Mouse (Mus musculus) limb, embryonic 11.5 days (tissue): ENCODE results near the gene Olfr521. TPM values are rescaled to one million over a fixed set of nuclear protein-coding genes. Genes with fewer than 3 reads are reported as not detected.

Source experiments
- ATAC-seq: fragments of 200-750 bp; cut with Nextera tagmentation; 2 replicates; pipeline ENCODE4 v1.8.0; 2017; ENCODE audit warnings: low read depth; ENCODE audit not compliant: insufficient number of reproducible peaks, low FRiP score, low TSS enrichment
- DNase-seq: peaks from one replicate; pipeline ENCODE4 v3.0.0-alpha.2; 2015; ENCODE audit warnings: low spot score
- H3K27ac ChIP-seq: fragments of 300-500 bp; sonication (generic); replicated peaks from 2 replicates; pipeline ENCODE4 v1.5.1; 2014; ENCODE audit warnings: low read depth, mild to moderate bottlenecking, low read length
- H3K27me3 ChIP-seq: fragments of 300-500 bp; sonication (generic); 2 replicates; pipeline ENCODE4 v1.6.1; 2014; ENCODE audit warnings: mild to moderate bottlenecking, low read length, mixed read lengths; ENCODE audit not compliant: control insufficient read depth, insufficient read depth
- H3K36me3 ChIP-seq: fragments of 300-500 bp; sonication (generic); 2 replicates; pipeline ENCODE4 v1.6.1; 2014; ENCODE audit warnings: mild to moderate bottlenecking, low read length, moderate library complexity, mixed read lengths; ENCODE audit not compliant: control insufficient read depth, insufficient read depth
- H3K4me1 ChIP-seq: fragments of 300-500 bp; sonication (generic); 2 replicates; pipeline ENCODE4 v1.6.1; 2014; ENCODE audit warnings: low read length, mixed read lengths; ENCODE audit not compliant: control insufficient read depth, insufficient read depth
- H3K4me2 ChIP-seq: fragments of 300-500 bp; sonication (generic); 2 replicates; pipeline ENCODE4 v1.6.1; 2014; ENCODE audit warnings: low read depth, mild to moderate bottlenecking, moderate library complexity; ENCODE audit not compliant: severe bottlenecking
- H3K4me3 ChIP-seq: fragments of 300-500 bp; sonication (generic); 2 replicates; pipeline ENCODE4 v1.5.1; 2014; ENCODE audit warnings: low read depth, low read length
- H3K9ac ChIP-seq: fragments of 300-500 bp; sonication (generic); 2 replicates; pipeline ENCODE4 v1.6.1; 2014; ENCODE audit warnings: mild to moderate bottlenecking, low read length
- H3K9me3 ChIP-seq: fragments of 300-500 bp; sonication (generic); 2 replicates; pipeline ENCODE4 v1.6.1; 2016; ENCODE audit warnings: low read length; ENCODE audit not compliant: control insufficient read depth
- WGBS: fragments of 180-500 bp; shearing (Covaris S2); extraction: QIAGEN DNeasy Blood & Tissue Kit; methylation state at CpG from one replicate; pipeline ENCODE4 v1.1.7; 2014; 5-methylcytosine and 5-hydroxymethylcytosine counted together
- polyA plus RNA-seq: library from polyadenylated mRNA; unstranded; fragments of >200 nt; fragmentation: Nextera tagmentation; extraction: Ambion mirVana; gene quantifications from 2 replicates; pipeline ENCODE4 v1.2.1, GENCODE M21; 2014

Olfr521 gene
- polyA plus RNA-seq, 1 experiment from 2014 or later, result not detected

DNA sequence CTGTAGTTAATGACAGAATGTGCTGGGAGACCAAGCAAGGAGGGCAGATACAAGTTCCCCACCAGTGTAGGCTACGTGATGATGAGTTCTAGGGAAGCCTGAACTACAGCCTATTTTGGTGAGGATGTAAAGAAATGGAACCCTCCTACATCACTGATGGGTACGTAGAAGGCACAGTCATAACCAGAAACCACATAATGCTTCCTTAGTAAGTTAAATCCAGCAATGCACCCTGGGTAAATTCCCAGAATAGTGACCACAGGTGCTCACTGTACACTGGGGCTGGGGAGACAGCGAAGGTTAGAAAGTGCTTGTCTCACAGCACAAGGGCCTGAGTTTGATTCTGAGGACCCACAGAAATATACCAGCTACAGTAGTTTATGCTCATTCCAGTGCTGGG, 22.2 kb downstream of the Olfr521 start:
- no peak for ATAC-seq
- Histone ChIP-seq H3K27ac (no peak overlapping the region), H3K4me2 (no peak overlapping the region), H3K36me3 (no peaks in the 10 kb centered on the region), H3K4me3 (no peak overlapping the region), H3K9ac (no peak overlapping the region), H3K4me1 (0 out of 2 replicates have a peak, but pooled peaks cover 3% of the 10 kb centered on the region), H3K27me3 (no peaks in the 10 kb centered on the region), H3K9me3 (no peaks in the 10 kb centered on the region)
- WGBS, result 89% methylated on average over 3 of the region's 3 CpGs
- no peak for DNase-seq

DNA sequence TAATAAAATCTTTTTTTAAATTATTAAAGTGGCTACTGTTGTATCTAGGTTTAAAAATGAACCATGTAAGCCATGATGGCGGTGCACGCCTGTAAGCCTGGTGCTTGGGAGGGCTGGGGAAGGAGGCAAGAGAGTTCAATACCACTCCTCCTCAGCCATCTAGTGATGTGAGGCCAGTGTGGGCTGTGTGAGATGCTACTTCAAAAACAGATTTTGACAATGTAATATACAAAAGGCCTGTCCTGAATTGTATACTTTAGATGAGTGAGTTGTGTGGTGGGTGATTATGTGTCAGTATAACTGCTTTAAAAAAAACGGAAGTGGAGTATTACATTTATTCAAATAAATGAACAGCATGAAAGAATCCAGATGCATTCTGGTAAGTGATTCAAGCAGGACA, 23.5 kb downstream of the Olfr521 start:
- Histone ChIP-seq H3K4me1 (0 out of 2 replicates have a peak, but pooled peaks cover 3% of the 10 kb centered on the region), H3K4me3 (no peak overlapping the region), H3K36me3 (no peaks in the 10 kb centered on the region), H3K4me2 (no peak overlapping the region), H3K9ac (no peak overlapping the region), H3K27me3 (no peaks in the 10 kb centered on the region), H3K9me3 (no peaks in the 10 kb centered on the region), H3K27ac (no peak overlapping the region)
- ATAC-seq (no peak), DNase-seq (no peak)
- 90% methylated on average over 3 of the region's 3 CpGs for WGBS

DNA sequence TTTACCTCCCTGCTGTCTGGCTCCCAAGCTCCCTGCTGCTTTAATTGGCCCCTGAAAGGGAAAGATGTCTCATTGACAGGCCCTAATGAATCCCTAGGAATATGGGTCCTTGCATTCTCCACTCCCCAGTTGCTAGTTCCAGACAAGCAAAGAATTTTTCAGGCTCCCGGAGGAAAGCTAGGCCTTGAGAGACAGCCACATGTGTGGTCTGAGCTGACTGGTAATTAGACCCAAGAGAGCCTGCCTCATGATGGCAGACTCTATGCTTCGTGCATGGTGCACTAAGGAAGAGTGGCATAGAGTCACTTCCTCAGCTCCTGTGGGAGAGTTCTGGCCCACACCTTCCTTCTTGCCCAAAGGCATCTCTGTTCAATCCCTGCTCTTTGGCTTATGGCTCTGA, 24.6 kb downstream of the Olfr521 start:
- ATAC-seq (no peak), DNase-seq (no peak)
- WGBS, result 33% methylated on average over 2 of the region's 2 CpGs
- Histone ChIP-seq H3K4me1 (0 out of 2 replicates have a peak, but pooled peaks cover 3% of the 10 kb centered on the region), H3K4me3 (no peak overlapping the region), H3K4me2 (no peak overlapping the region), H3K9me3 (no peaks in the 10 kb centered on the region), H3K9ac (no peak overlapping the region), H3K27ac (no peak overlapping the region; the same call in 1 of the 2 replicates), H3K27me3 (no peaks in the 10 kb centered on the region), H3K36me3 (no peaks in the 10 kb centered on the region)

DNA sequence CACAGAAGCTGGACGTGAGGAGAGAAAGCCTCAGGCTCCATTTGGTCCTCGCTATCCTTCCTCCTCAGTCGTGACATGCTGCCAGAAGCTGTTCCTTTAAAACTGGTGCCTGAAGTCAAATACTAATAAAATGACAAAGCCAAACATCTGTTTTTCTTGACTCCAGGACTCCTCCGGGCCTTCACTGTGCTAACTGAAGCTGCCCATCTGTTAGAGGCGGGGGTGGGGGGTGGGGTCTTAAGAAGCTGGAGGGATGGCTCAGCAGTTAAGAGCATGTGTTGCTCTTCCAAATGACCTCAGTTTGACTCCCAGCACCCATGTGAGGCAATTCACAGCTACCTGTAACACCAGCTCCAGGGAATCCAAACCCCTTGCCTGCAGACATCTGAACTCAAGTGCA, 25.3 kb downstream of the Olfr521 start:
- no peak overlapping the region for H3K4me2 ChIP-seq
- DNase-seq, result no peak
- no peaks in the 10 kb centered on the region for H3K27me3 ChIP-seq
- no peak overlapping the region for H3K4me3 ChIP-seq
- ATAC-seq, result peak; percentile 47; the same call in 1 of the 2 replicates
- H3K27ac ChIP-seq, result no peak overlapping the region
- no peak overlapping the region for H3K9ac ChIP-seq
- no peaks in the 10 kb centered on the region for H3K9me3 ChIP-seq
- no peaks in the 10 kb centered on the region for H3K36me3 ChIP-seq
- WGBS, result 11% methylated on average over 5 of the region's 5 CpGs
- H3K4me1 ChIP-seq, result 0 out of 2 replicates have a peak, but pooled peaks cover 3% of the 10 kb centered on the region

DNA sequence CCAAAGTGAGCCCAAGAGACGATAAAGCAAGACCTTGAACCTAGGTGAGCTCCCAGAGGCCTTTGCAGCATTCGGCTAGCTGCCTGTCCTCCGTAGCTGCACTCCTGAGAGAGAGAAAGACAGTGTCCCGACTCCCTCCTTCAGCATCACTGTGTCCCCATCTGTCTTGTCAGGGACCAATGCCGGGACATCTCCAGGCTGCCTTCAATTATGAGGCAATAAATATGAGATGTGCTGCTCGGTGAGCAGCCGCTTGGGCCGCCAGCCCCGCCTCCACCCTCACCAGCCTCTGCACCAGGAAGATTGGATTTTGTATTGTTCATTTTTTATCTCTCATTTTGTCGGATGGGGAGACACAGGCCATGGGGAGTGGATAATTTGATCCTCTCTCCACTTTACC, 27.5 kb downstream of the Olfr521 start:
- ATAC-seq, result no peak

DNA sequence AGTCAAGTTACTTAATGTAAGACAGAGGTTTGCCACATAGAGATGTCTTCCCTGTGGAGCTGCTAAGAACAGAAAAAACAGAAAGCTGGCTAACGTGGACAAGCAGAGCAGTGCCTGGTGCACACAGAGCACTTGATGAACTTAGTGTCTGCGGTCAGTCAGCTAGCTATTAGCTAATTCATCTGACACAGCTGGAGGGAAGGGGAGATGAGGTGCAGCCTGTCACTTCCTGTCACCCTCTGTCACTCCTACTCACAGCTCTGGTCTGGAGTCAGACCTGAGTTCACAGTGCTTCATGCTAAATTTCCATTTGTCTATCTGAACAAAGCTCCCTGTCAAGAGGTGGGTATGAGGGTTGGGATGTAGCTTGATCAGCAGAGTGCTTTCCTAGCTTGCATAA, 30.8 kb downstream of the Olfr521 start:
- DNase-seq, result no peak
- no peak overlapping the region for H3K4me2 ChIP-seq
- 69% methylated on average over 2 of the region's 2 CpGs for WGBS
- H3K36me3 ChIP-seq, result no peaks in the 10 kb centered on the region
- ATAC-seq, result no peak
- no peak overlapping the region for H3K4me3 ChIP-seq
- no peaks in the 10 kb centered on the region for H3K9me3 ChIP-seq
- H3K27me3 ChIP-seq, result 0 out of 2 replicates have a peak, but pooled peaks cover 6% of the 10 kb centered on the region
- peaks cover 10% of the 10 kb centered on the region for H3K4me1 ChIP-seq
- H3K9ac ChIP-seq, result no peak overlapping the region
- no peak overlapping the region for H3K27ac ChIP-seq

More for the DNA sequence above, 27.5 kb downstream of the Olfr521 start:
- Histone ChIP-seq H3K9me3 (no peaks in the 10 kb centered on the region), H3K9ac (no peak overlapping the region), H3K4me3 (no peak overlapping the region), H3K27ac (no peak overlapping the region), H3K27me3 (no peaks in the 10 kb centered on the region), H3K4me2 (no peak overlapping the region), H3K4me1 (peaks cover 11% of the 10 kb centered on the region), H3K36me3 (no peaks in the 10 kb centered on the region)
- DNase-seq, result no peak
- WGBS, result 82% methylated on average over 10 of the region's 10 CpGs

DNA sequence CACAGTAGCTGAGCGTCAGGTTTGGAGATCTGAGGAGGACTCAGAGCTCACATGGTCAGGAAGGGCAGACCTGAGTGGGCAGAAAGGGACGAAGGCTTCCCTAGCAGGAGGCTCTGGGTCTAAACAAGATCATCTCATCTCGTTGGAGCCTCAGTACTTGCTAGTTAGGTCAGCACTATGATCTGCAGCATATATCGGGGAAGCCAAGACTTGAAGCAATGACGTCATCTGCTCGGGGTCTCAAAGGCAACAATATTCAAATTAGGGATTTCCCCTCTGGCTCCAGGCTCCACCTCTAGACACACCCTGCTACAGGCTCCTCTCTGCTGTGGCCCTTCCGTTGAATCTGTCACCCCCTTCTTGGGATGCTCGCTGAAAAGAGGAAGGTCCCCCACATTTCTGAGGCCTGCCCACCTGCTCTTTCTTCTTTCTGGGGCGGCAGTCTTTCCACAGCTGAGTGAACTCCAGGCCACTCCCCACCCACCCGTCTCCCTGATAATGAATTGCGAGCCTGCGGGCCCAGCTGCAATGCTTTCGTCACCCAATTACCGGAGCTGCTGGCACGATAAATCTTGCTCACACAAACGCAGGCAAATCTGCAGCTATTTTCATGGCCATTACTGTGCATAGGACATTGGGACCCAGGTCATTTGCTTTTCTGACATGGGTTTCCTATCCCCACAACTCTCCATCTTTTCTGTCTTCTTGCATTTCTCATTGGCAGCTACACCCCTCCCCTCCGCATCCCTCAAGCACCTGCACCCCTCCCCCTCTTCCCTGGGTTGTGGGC, 32.1 kb downstream of the Olfr521 start:
- Histone ChIP-seq H3K4me3 (no peak overlapping the region), H3K36me3 (no peaks in the 10 kb centered on the region), H3K9ac (no peak overlapping the region), H3K9me3 (no peaks in the 10 kb centered on the region), H3K4me2 (peak overlapping the region; percentile 20; the same call in 1 of the 2 replicates), H3K27ac (no peak overlapping the region), H3K27me3 (0 out of 2 replicates have a peak, but pooled peaks cover 6% of the 10 kb centered on the region), H3K4me1 (peaks cover 10% of the 10 kb centered on the region)
- WGBS, result 11% methylated on average over 17 of the region's 17 CpGs
- ATAC-seq (peak; percentile 46; the same call in 1 of the 2 replicates), DNase-seq (peak; percentile 73)

DNA sequence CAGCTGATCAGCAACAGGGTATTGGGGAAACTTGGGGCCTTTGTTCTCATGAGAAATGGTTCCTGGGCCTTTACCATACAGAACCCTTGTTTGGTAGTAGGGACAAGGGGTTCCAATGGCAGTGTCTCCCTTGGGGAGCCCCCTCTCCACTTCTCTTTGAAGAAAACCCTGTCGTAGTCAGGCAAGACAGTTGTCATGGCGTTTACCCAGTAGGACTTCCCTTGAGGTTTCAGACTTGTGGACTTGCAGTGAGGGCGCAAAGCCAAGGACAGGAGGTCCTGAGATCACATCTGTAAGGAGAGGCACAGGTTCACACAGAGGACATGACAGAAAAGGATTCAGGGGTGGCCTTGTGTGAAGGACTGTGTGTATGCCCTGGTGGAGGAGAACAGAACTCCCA, 33.2 kb downstream of the Olfr521 start:
- Histone ChIP-seq H3K9ac (no peak overlapping the region), H3K27me3 (0 out of 2 replicates have a peak, but pooled peaks cover 6% of the 10 kb centered on the region), H3K4me1 (peaks cover 10% of the 10 kb centered on the region), H3K4me2 (no peak overlapping the region), H3K36me3 (no peaks in the 10 kb centered on the region), H3K4me3 (no peak overlapping the region), H3K9me3 (no peaks in the 10 kb centered on the region), H3K27ac (no peak overlapping the region)
- DNase-seq (no peak), ATAC-seq (no peak)
- WGBS, result 71% methylated on average over 3 of the region's 3 CpGs
